Mouse (Mus musculus): ENCODE measurements around the gene Mst1r. TPM values are rescaled to one million over a fixed set of nuclear protein-coding genes. Genes with fewer than 3 reads are reported as not detected.

Mst1r gene
- total and polyA plus RNA-seq, 2 experiments, result 0.18 to 0.70 TPM

- H3K4me3 ChIP-seq (ENCODE audit: insufficient read depth, low read depth, low read length), result peak within 1 kb of the TSS; percentile 81
- H3K79me2 ChIP-seq (ENCODE audit: control insufficient read depth, insufficient read depth, low read length), result no peaks in the 10 kb centered on the region
- no peaks in the 10 kb centered on the region for H3K4me1 ChIP-seq (ENCODE audit: control insufficient read depth, insufficient read depth, low read length)
- no peak for DNase-seq (ENCODE audit: extremely low read depth, low read depth, low spot score)
- TF ChIP-seq POLR2A (IDR thresholded peaks at IDR 0.05; ENCODE audit: extremely low read depth, insufficient read depth, low read length) (no peak), CTCF (IDR thresholded peaks at IDR 0.05; ENCODE audit: low read depth, low read length) (no peak)
- peak within 1 kb of the TSS; percentile 89 for H3K27ac ChIP-seq (replicated peaks; ENCODE audit: insufficient read depth, low read depth, low read length)
- H3K36me3 ChIP-seq (ENCODE audit: control insufficient read depth, insufficient read depth, low read length), result no peaks in the 10 kb centered on the region
- no peaks in the 10 kb centered on the region for H3K27me3 ChIP-seq (ENCODE audit: control insufficient read depth, insufficient read depth, low read length)
- peak within 1 kb of the TSS; percentile 91 for H3K9ac ChIP-seq (ENCODE audit: low read depth, low read length)
- 90% methylated on average over 10 of the region's 10 CpGs for WGBS
These were observed 43.2 kb downstream of the Mst1r start, which contains the start of gene Traip for GRCm38 (mm10) chr9:107949922-107950235. Gene Traip, plus strand, starts transcription at chr9:107950136.

- TF ChIP-seq CTCF (IDR thresholded peaks at IDR 0.05; ENCODE audit: low read depth, low read length) (no peak), POLR2A (IDR thresholded peaks at IDR 0.05; ENCODE audit: extremely low read depth, insufficient read depth, low read length) (peak; percentile 51; the same call in 1 of the 2 replicates)
- H3K27me3 ChIP-seq (ENCODE audit: control insufficient read depth, insufficient read depth, low read length), result no peaks in the 10 kb centered on the region
- WGBS, result 8% methylated on average over 45 of the region's 45 CpGs
These were observed 44.0 kb downstream of the Mst1r start for GRCm38 (mm10) chr9:107950460-107951355.

GRCm38 (mm10) chr9:107955613-107956289, 49.1 kb downstream of the Mst1r start:
- Histone ChIP-seq H3K9ac (ENCODE audit: low read depth, low read length) (no peak overlapping the region), H3K36me3 (ENCODE audit: control insufficient read depth, insufficient read depth, low read length) (no peaks in the 10 kb centered on the region), H3K4me1 (ENCODE audit: control insufficient read depth, insufficient read depth, low read length) (no peaks in the 10 kb centered on the region), H3K4me3 (ENCODE audit: insufficient read depth, low read depth, low read length) (no peak overlapping the region), H3K79me2 (ENCODE audit: control insufficient read depth, insufficient read depth, low read length) (no peaks in the 10 kb centered on the region), H3K27me3 (ENCODE audit: control insufficient read depth, insufficient read depth, low read length) (no peaks in the 10 kb centered on the region), H3K27ac (replicated peaks; ENCODE audit: insufficient read depth, low read depth, low read length) (no peak overlapping the region)
- 82% methylated on average over 6 of the region's 6 CpGs for WGBS
- DNase-seq (ENCODE audit: extremely low read depth, low read depth, low spot score), result no peak
- no peak for TF ChIP-seq CTCF (IDR thresholded peaks at IDR 0.05; ENCODE audit: low read depth, low read length)
- TF ChIP-seq POLR2A (IDR thresholded peaks at IDR 0.05; ENCODE audit: extremely low read depth, insufficient read depth, low read length), result no peak

More at GRCm38 (mm10) chr9:107950460-107951355, 44.0 kb downstream of the Mst1r start:
- Histone ChIP-seq H3K4me3 (ENCODE audit: insufficient read depth, low read depth, low read length) (peak overlapping the region; percentile 81), H3K27ac (replicated peaks; ENCODE audit: insufficient read depth, low read depth, low read length) (peak overlapping the region; percentile 89), H3K36me3 (ENCODE audit: control insufficient read depth, insufficient read depth, low read length) (no peaks in the 10 kb centered on the region), H3K4me1 (ENCODE audit: control insufficient read depth, insufficient read depth, low read length) (no peaks in the 10 kb centered on the region), H3K79me2 (ENCODE audit: control insufficient read depth, insufficient read depth, low read length) (no peaks in the 10 kb centered on the region), H3K9ac (ENCODE audit: low read depth, low read length) (peak overlapping the region; percentile 91)
- DNase-seq (ENCODE audit: extremely low read depth, low read depth, low spot score), result peak; percentile 69

GRCm38 (mm10) chr9:107957141-107957540, 50.5 kb downstream of the Mst1r start:
- no peak for TF ChIP-seq CTCF (IDR thresholded peaks at IDR 0.05; ENCODE audit: low read depth, low read length)
- no peak for TF ChIP-seq POLR2A (IDR thresholded peaks at IDR 0.05; ENCODE audit: extremely low read depth, insufficient read depth, low read length)
- Histone ChIP-seq H3K27me3 (ENCODE audit: control insufficient read depth, insufficient read depth, low read length) (no peaks in the 10 kb centered on the region), H3K4me1 (ENCODE audit: control insufficient read depth, insufficient read depth, low read length) (no peaks in the 10 kb centered on the region), H3K27ac (replicated peaks; ENCODE audit: insufficient read depth, low read depth, low read length) (no peak overlapping the region), H3K36me3 (ENCODE audit: control insufficient read depth, insufficient read depth, low read length) (no peaks in the 10 kb centered on the region), H3K79me2 (ENCODE audit: control insufficient read depth, insufficient read depth, low read length) (no peaks in the 10 kb centered on the region), H3K4me3 (ENCODE audit: insufficient read depth, low read depth, low read length) (no peak overlapping the region), H3K9ac (ENCODE audit: low read depth, low read length) (no peak overlapping the region)
- no peak for DNase-seq (ENCODE audit: extremely low read depth, low read depth, low spot score)
- 65% methylated on average over 6 of the region's 6 CpGs for WGBS

- WGBS, result 78% methylated on average over 6 of the region's 6 CpGs
- H3K27me3 ChIP-seq (ENCODE audit: control insufficient read depth, insufficient read depth, low read length), result no peaks in the 10 kb centered on the region
- no peaks in the 10 kb centered on the region for H3K79me2 ChIP-seq (ENCODE audit: control insufficient read depth, insufficient read depth, low read length)
- DNase-seq (ENCODE audit: extremely low read depth, low read depth, low spot score), result no peak
- H3K4me3 ChIP-seq (ENCODE audit: insufficient read depth, low read depth, low read length), result no peak overlapping the region
- no peak overlapping the region for H3K9ac ChIP-seq (ENCODE audit: low read depth, low read length)
- no peaks in the 10 kb centered on the region for H3K36me3 ChIP-seq (ENCODE audit: control insufficient read depth, insufficient read depth, low read length)
- TF ChIP-seq CTCF (IDR thresholded peaks at IDR 0.05; ENCODE audit: low read depth, low read length), result no peak
- TF ChIP-seq POLR2A (IDR thresholded peaks at IDR 0.05; ENCODE audit: extremely low read depth, insufficient read depth, low read length), result no peak
- H3K27ac ChIP-seq (replicated peaks; ENCODE audit: insufficient read depth, low read depth, low read length), result no peak overlapping the region
- H3K4me1 ChIP-seq (ENCODE audit: control insufficient read depth, insufficient read depth, low read length), result no peaks in the 10 kb centered on the region
These were observed 53.2 kb downstream of the Mst1r start for GRCm38 (mm10) chr9:107959896-107960295.

Data from liver, adult 2 months (tissue).